Mouse (Mus musculus) kidney, embryonic 16.5 days (tissue): ENCODE results near the gene Prkag2. TPM values are rescaled to one million over a fixed set of nuclear protein-coding genes. Genes with fewer than 3 reads are reported as not detected.

Experiments used
- ATAC-seq: fragments of 200-750 bp; cut with Nextera tagmentation; 2 replicates; pipeline ENCODE4 v1.8.0; 2017; ENCODE audit warnings: moderate TSS enrichment; ENCODE audit not compliant: low FRiP score, low TSS enrichment
- H3K27ac ChIP-seq: fragments of 300-500 bp; sonication (generic); 2 replicates; pipeline ENCODE4 v1.5.1; 2014; ENCODE audit warnings: low read length
- H3K27me3 ChIP-seq: fragments of 300-500 bp; sonication (generic); 2 replicates; pipeline ENCODE4 v1.6.1; 2014; ENCODE audit warnings: low read length, control low read depth, mixed read lengths; ENCODE audit not compliant: insufficient read depth
- H3K36me3 ChIP-seq: fragments of 300-500 bp; sonication (generic); 2 replicates; pipeline ENCODE4 v1.6.1; 2014; ENCODE audit warnings: low read length, control low read depth, mixed read lengths; ENCODE audit not compliant: insufficient read depth
- H3K4me1 ChIP-seq: fragments of 300-500 bp; sonication (generic); 2 replicates; pipeline ENCODE4 v1.6.1; 2014; ENCODE audit warnings: low read length, control low read depth, mixed read lengths; ENCODE audit not compliant: insufficient read depth
- H3K4me2 ChIP-seq: fragments of 300-500 bp; sonication (generic); replicated peaks from 2 replicates; pipeline ENCODE4 v1.6.1; 2014; ENCODE audit warnings: low read depth, low read length
- H3K4me3 ChIP-seq: fragments of 300-500 bp; sonication (generic); 2 replicates; pipeline ENCODE4 v1.5.1; 2014; ENCODE audit warnings: mild to moderate bottlenecking, low read length
- H3K9ac ChIP-seq: fragments of 300-500 bp; sonication (generic); replicated peaks from 2 replicates; pipeline ENCODE4 v1.6.1; 2014; ENCODE audit warnings: low read length
- H3K9me3 ChIP-seq: fragments of 300-500 bp; sonication (generic); 2 replicates; pipeline ENCODE4 v1.6.1; 2016; ENCODE audit warnings: low read length, control low read depth
- WGBS: fragments of 180-500 bp; shearing (Covaris S2); extraction: QIAGEN DNeasy Blood & Tissue Kit; methylation state at CpG from one replicate; pipeline ENCODE4 v1.1.7; 2014; 5-methylcytosine and 5-hydroxymethylcytosine counted together
- polyA plus RNA-seq: library from polyadenylated mRNA; unstranded; fragments of >200 nt; fragmentation: Nextera tagmentation; extraction: Ambion mirVana; gene quantifications from 2 replicates; pipeline ENCODE4 v1.2.1, GENCODE M21; 2015

The Prkag2 gene
- polyA plus RNA-seq, 1 experiment from 2014 or later: 43.4 TPM

GRCm38 (mm10) chr5:24878713-24879112 is 221.7 kb downstream of the Prkag2 start:
- ATAC-seq: no peak
- Histone ChIP-seq H3K4me1 (no peaks in the 10 kb centered on the region), H3K4me3 (no peak overlapping the region), H3K4me2 (no peak overlapping the region), H3K27ac (no peak overlapping the region), H3K9ac (no peak overlapping the region), H3K27me3 (no peaks in the 10 kb centered on the region), H3K9me3 (no peaks in the 10 kb centered on the region), H3K36me3 (0 out of 2 replicates have a peak, but pooled peaks cover 10% of the 10 kb centered on the region)
- WGBS: 59% methylated on average over 4 of the region's 4 CpGs

- no peak for ATAC-seq
- H3K4me2 ChIP-seq: no peak overlapping the region
- no peaks in the 10 kb centered on the region for H3K9me3 ChIP-seq
- H3K36me3 ChIP-seq: 0 out of 2 replicates have a peak, but pooled peaks cover 10% of the 10 kb centered on the region
- no peak overlapping the region for H3K4me3 ChIP-seq
- no peaks in the 10 kb centered on the region for H3K4me1 ChIP-seq
- WGBS: 51% methylated on average over 11 of the region's 11 CpGs
- no peaks in the 10 kb centered on the region for H3K27me3 ChIP-seq
- no peak overlapping the region for H3K27ac ChIP-seq
- H3K9ac ChIP-seq: no peak overlapping the region
Observed at GRCm38 (mm10) chr5:24877836-24878624, 222.4 kb downstream of the Prkag2 start.

DNA sequence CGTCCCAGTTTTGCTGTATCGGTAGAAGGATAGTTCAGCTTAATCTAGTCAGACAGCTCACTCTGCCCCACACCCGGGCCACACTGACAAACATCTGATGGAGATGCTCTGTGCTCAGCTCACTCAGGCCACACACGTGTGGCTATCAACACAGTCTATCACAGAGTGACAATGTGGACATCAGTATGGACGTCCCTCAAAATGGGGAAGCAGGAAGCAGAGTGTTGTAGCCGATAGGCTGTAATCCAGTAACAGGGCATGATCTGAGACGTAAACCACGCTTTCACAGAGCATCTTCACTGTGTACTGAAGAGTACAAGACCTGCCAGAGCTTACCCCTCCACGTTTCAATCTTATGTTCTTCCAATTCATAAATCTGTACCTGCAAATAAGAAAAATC is 223.8 kb downstream of the Prkag2 start:
- H3K4me3 ChIP-seq: no peak overlapping the region
- no peaks in the 10 kb centered on the region for H3K27me3 ChIP-seq
- H3K9me3 ChIP-seq: no peaks in the 10 kb centered on the region
- 0 out of 2 replicates have a peak, but pooled peaks cover 10% of the 10 kb centered on the region for H3K36me3 ChIP-seq
- no peaks in the 10 kb centered on the region for H3K4me1 ChIP-seq
- WGBS: 91% methylated on average over 9 of the region's 9 CpGs
- no peak overlapping the region for H3K27ac ChIP-seq
- no peak for ATAC-seq
- no peak overlapping the region for H3K9ac ChIP-seq
- H3K4me2 ChIP-seq: no peak overlapping the region

- ATAC-seq: no peak
Observed at GRCm38 (mm10) chr5:24874111-24874510, 226.3 kb downstream of the Prkag2 start.

GRCm38 (mm10) chr5:24873221-24873620 is 227.2 kb downstream of the Prkag2 start:
- no peak overlapping the region for H3K9ac ChIP-seq
- no peaks in the 10 kb centered on the region for H3K4me1 ChIP-seq
- WGBS: 42% methylated on average over 6 of the region's 6 CpGs
- H3K4me3 ChIP-seq: no peak overlapping the region
- no peaks in the 10 kb centered on the region for H3K27me3 ChIP-seq
- H3K36me3 ChIP-seq: 0 out of 2 replicates have a peak, but pooled peaks cover 4% of the 10 kb centered on the region
- no peak overlapping the region for H3K27ac ChIP-seq
- no peak overlapping the region for H3K4me2 ChIP-seq
- ATAC-seq: no peak
- no peaks in the 10 kb centered on the region for H3K9me3 ChIP-seq

More at GRCm38 (mm10) chr5:24874111-24874510, 226.3 kb downstream of the Prkag2 start:
- Histone ChIP-seq H3K9me3 (no peaks in the 10 kb centered on the region), H3K4me1 (no peaks in the 10 kb centered on the region), H3K4me2 (no peak overlapping the region), H3K27ac (no peak overlapping the region), H3K36me3 (0 out of 2 replicates have a peak, but pooled peaks cover 7% of the 10 kb centered on the region), H3K4me3 (no peak overlapping the region), H3K27me3 (no peaks in the 10 kb centered on the region), H3K9ac (no peak overlapping the region)
- 89% methylated on average over 4 of the region's 4 CpGs for WGBS

DNA sequence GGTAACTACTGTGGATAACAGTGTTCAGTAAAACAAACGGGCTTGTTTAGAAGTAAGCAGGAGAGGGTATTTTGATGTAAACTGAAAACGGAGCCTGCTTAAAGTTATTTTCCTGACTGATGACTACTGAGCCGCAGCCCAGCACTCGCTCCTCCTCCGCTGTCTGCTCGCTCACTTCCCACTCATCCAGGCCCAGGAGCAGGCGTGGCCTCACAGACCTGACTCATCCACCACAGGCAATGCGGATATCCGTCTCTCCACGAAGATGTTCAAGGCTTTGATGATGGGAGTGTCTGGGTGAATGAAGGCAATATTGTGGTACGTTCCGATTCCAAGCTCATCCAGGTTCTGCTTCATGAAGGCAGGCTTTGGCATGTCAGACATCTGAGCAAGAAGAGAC is 229.2 kb downstream of the Prkag2 start:
- Histone ChIP-seq H3K4me2 (no peak overlapping the region), H3K9ac (no peak overlapping the region), H3K27me3 (no peaks in the 10 kb centered on the region), H3K4me3 (no peak overlapping the region), H3K9me3 (no peaks in the 10 kb centered on the region; the same call in 1 of the 2 replicates), H3K36me3 (peaks cover 16% of the 10 kb centered on the region; the same call in 1 of the 2 replicates), H3K27ac (no peak overlapping the region), H3K4me1 (no peaks in the 10 kb centered on the region)
- ATAC-seq: no peak
- 87% methylated on average over 12 of the region's 12 CpGs for WGBS

GRCm38 (mm10) chr5:24869796-24870289 is 230.6 kb downstream of the Prkag2 start:
- Histone ChIP-seq H3K4me2 (no peak overlapping the region), H3K4me3 (no peak overlapping the region), H3K36me3 (peaks cover 19% of the 10 kb centered on the region; the same call in 1 of the 2 replicates), H3K4me1 (no peaks in the 10 kb centered on the region), H3K9me3 (no peaks in the 10 kb centered on the region; the same call in 1 of the 2 replicates), H3K9ac (no peak overlapping the region), H3K27ac (no peak overlapping the region), H3K27me3 (no peaks in the 10 kb centered on the region)
- ATAC-seq: no peak
- 72% methylated on average over 11 of the region's 11 CpGs for WGBS

- peaks cover 30% of the 10 kb centered on the region for H3K36me3 ChIP-seq
- no peaks in the 10 kb centered on the region for H3K4me1 ChIP-seq
- ATAC-seq: no peak
- H3K9ac ChIP-seq: no peak overlapping the region
- H3K4me3 ChIP-seq: no peak overlapping the region
- 71% methylated on average over 12 of the region's 12 CpGs for WGBS
- no peak overlapping the region for H3K27ac ChIP-seq
- no peaks in the 10 kb centered on the region for H3K27me3 ChIP-seq
- H3K9me3 ChIP-seq: no peaks in the 10 kb centered on the region; the same call in 1 of the 2 replicates
- no peak overlapping the region for H3K4me2 ChIP-seq
Observed at GRCm38 (mm10) chr5:24863804-24864203, 236.6 kb downstream of the Prkag2 start.

DNA sequence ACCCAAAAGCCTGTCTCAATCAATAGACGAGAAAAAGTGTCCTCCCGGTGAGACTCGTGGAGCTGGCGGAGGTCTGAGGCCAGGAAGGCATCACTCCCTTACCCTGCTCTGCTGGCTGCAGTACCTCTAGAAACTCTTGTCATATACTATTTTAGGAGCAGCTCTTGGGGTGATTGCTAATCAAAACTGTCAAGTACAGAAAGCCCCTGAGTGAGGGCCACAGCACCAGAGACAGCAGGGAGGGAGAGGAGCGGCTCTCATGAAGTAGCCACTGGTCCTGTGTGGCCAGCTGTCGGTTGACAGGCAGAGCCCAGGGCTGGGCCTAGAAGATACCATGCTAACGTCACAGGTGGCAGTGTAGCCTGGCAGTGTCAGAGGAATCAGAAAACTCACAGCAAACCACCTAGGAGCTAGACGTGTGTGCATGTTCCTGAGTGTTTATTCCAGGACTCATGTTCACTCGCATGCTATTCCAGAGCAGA is 239.0 kb downstream of the Prkag2 start:
- Histone ChIP-seq H3K4me2 (no peak overlapping the region), H3K36me3 (peaks cover 16% of the 10 kb centered on the region), H3K4me1 (no peaks in the 10 kb centered on the region), H3K9ac (no peak overlapping the region), H3K9me3 (no peaks in the 10 kb centered on the region; the same call in 1 of the 2 replicates), H3K27me3 (no peaks in the 10 kb centered on the region), H3K27ac (no peak overlapping the region), H3K4me3 (no peak overlapping the region)
- 90% methylated on average over 9 of the region's 9 CpGs for WGBS
- no peak for ATAC-seq
